Mouse (Mus musculus) bone marrow, adult 2 months (tissue): ENCODE measurements around the gene Phospho2. TPM values are rescaled to one million over a fixed set of nuclear protein-coding genes. Genes with fewer than 3 reads are reported as not detected.

ENCODE experiments used
- H3K27ac ChIP-seq: fragments of 200-500 bp; 2 replicates; pipeline ENCODE4 v1.5.1; 2012; ENCODE audit warnings: low read depth, mild to moderate bottlenecking, control low read depth, inconsistent platforms, low read length; ENCODE audit not compliant: control insufficient read depth, poor library complexity, insufficient read depth
- H3K4me1 ChIP-seq: fragments of 200-500 bp; 2 replicates; pipeline ENCODE4 v1.6.1; 2011; ENCODE audit warnings: low read length; ENCODE audit not compliant: control insufficient read depth, insufficient read depth
- H3K4me3 ChIP-seq: fragments of 200-500 bp; replicated peaks from 2 replicates; pipeline ENCODE3; 2011; ENCODE audit warnings: mild to moderate bottlenecking, low read depth, low read length, control low read depth; ENCODE audit not compliant: control insufficient read depth
- CTCF ChIP-seq: fragments of 200-500 bp; IDR thresholded peaks from 2 replicates; pipeline ENCODE4 v1.5.1; 2011; ENCODE audit warnings: low read length, control low read depth; ENCODE audit not compliant: control insufficient read depth, insufficient read depth
- POLR2A ChIP-seq: fragments of 200-500 bp; IDR thresholded peaks from 2 replicates; pipeline ENCODE4 v1.6.1; 2011; ENCODE audit warnings: low read depth, mild to moderate bottlenecking, control low read depth, low read length, borderline replicate concordance; ENCODE audit not compliant: control insufficient read depth
- WGBS: fragments of 180-500 bp; shearing (Covaris S2); methylation state at CpG from one replicate; pipeline ENCODE4 v1.1.7; 2018; 5-methylcytosine and 5-hydroxymethylcytosine counted together
- polyA plus RNA-seq: library from polyadenylated mRNA; stranded (reverse); fragments of >200 nt; gene quantifications from 2 replicates; pipeline ENCODE4 v1.2.4, GENCODE M21; 2011; ENCODE audit warnings: low replicate concordance; ENCODE audit not compliant: missing spikeins, insufficient read depth, insufficient read length

Gene Phospho2
- polyA plus RNA-seq, 1 experiment: 13.8 TPM

DNA sequence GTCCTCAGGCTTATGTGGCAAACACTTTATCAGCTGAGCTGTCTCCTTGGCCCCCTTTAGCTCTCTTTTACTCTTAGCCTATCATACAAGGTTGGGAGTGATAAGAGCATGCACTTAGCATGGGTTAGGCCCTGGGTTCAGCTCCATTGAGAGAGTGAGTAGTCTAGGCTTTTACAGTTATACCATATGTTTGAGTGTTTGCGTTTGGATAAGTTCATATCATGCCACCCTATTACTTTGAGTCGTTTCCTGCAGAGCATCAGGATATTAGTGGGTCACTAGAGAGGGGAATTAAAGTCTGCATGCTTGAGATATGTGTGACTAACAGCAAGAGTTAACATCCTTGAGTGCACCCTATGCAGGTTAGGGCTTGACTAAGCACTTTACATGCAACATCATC lies 40.3 kb downstream of the Phospho2 start:
- no peaks in the 10 kb centered on the region; the same call in 1 of the 2 replicates for H3K4me1 ChIP-seq
- no peak for TF ChIP-seq CTCF
- TF ChIP-seq POLR2A: no peak
- H3K4me3 ChIP-seq: no peak overlapping the region
- no peak overlapping the region for H3K27ac ChIP-seq
- WGBS: 63% methylated on average over 2 of the region's 2 CpGs

DNA sequence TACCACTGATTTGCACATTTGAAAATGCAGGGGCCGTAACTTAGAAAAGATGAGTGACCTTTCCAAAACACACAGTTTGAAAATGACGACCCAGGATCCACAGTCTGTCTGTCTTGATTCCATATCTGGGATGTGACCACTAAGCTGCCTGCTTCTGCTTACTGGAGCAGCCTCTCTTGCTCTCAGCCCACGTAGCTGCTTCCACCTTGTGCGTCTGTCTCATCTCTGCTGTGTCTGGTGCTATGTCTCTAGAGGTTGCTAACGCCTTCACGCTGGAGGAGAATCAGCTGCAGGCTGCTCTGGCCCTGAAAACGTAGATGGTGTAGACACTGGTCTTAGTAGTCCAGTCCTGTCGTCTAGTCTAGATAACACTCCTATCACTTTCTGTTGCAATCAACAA lies 40.7 kb downstream of the Phospho2 start:
- H3K4me1 ChIP-seq: no peaks in the 10 kb centered on the region; the same call in 1 of the 2 replicates
- no peak overlapping the region for H3K4me3 ChIP-seq
- 80% methylated on average over 8 of the region's 8 CpGs for WGBS
- no peak for TF ChIP-seq POLR2A
- TF ChIP-seq CTCF: no peak
- no peak overlapping the region for H3K27ac ChIP-seq

DNA sequence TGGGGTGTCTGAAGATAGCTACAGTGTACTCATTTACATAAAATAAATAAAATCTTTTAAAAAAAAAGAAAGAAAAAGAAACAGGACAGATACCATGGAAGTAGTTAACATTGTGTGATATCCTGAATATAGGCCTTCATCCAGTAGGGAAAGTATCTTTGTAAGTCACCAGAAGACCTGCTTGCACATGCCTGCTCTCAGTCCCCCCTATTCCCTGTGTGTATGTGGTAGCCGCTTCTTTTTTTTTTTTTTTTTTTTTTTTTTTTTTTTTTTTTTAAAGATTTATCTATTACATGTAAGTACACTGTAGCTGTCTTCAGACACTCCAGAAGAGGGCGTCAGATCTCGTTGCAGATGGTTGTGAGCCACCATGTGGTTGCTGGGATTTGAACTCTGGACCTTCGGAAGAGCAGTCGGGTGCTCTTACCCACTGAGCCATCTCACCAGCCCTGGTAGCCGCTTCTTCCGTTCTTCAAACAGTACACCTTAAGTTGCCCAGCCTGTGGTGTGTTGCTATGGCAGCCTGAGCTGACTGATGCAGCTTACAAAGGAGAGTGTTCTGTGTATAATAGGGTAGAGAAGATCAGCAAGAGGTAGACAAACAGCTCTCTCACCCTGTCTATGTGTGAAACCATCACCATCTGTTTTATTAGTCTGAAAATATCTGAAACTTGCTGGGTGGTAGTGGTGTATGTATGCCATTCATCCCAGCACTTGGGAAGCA lies 48.0 kb downstream of the Phospho2 start:
- TF ChIP-seq POLR2A: no peak
- no peak for TF ChIP-seq CTCF
- no peaks in the 10 kb centered on the region for H3K4me1 ChIP-seq
- 82% methylated on average over 7 of the region's 7 CpGs for WGBS
- H3K4me3 ChIP-seq: no peak overlapping the region
- no peak overlapping the region for H3K27ac ChIP-seq

DNA sequence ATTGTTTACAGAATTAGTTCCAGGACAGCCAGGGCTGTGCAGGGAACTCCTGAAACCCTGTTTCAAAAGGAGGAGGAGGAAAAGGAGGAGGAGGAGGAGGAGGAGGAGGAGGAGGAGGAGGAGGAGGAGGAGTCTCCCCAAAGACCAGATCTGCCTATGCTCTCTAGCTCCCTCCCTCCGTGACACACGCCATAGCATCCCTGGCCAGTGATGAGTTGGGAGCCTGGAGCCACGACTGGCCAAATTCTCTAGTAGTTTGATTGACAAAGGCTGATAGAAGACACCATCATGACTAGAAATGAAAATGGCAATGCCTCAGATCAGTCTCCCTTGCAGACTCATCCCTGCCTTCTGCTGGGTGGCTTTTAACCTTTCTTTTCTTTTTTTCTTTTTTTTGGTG lies 48.6 kb downstream of the Phospho2 start:
- 66% methylated on average over 3 of the region's 3 CpGs for WGBS

DNA sequence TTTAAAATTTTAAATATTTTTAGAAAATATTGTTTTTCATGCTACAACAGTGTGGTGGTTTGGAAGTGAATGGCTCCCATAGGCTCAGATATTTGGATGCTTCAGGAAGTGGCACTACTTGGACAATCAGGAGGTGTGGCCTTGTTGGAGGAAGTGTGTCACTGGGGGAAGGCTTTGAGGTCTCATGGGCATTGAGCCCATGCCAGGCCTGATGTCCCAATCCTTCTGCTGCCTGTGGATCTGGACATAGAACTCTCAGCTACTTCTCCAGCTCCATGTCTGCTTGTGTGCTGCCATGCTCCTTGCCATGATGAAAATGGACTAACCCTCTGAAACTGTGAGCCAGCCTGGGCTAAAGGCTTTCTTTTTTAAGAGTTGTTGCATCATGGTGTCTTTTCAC lies 49.3 kb downstream of the Phospho2 start:
- no peak overlapping the region for H3K27ac ChIP-seq
- no peaks in the 10 kb centered on the region for H3K4me1 ChIP-seq
- TF ChIP-seq POLR2A (no peak), CTCF (no peak)
- no peak overlapping the region for H3K4me3 ChIP-seq

More for the DNA sequence above, 48.6 kb downstream of the Phospho2 start:
- Histone ChIP-seq H3K4me3 (no peak overlapping the region), H3K4me1 (no peaks in the 10 kb centered on the region), H3K27ac (no peak overlapping the region)
- TF ChIP-seq POLR2A (no peak), CTCF (peak; percentile 34; the same call in 1 of the 2 replicates)

DNA sequence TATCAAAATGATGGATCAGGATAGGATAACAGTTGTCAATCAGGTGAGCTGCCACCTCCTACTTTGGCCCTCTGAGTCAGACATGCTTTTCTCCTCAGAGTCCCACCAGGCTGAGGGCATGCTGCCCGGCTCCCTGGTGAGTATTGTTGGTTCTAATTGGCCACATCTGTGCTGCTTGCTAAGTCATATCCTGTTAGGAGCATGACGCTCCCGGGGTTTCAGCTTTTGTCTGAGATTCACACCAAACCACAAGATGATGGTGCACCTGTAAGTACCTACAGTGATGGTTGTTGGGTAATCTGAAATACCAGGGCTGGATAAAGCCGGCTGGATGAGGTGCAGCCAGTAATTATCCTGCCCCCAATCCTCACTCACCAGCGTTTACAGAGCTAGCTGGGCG lies 50.8 kb downstream of the Phospho2 start:
- H3K4me3 ChIP-seq: no peak overlapping the region
- no peak overlapping the region for H3K27ac ChIP-seq
- no peak for TF ChIP-seq POLR2A
- no peak for TF ChIP-seq CTCF
- WGBS: 46% methylated on average over 6 of the region's 6 CpGs
- H3K4me1 ChIP-seq: no peaks in the 10 kb centered on the region

DNA sequence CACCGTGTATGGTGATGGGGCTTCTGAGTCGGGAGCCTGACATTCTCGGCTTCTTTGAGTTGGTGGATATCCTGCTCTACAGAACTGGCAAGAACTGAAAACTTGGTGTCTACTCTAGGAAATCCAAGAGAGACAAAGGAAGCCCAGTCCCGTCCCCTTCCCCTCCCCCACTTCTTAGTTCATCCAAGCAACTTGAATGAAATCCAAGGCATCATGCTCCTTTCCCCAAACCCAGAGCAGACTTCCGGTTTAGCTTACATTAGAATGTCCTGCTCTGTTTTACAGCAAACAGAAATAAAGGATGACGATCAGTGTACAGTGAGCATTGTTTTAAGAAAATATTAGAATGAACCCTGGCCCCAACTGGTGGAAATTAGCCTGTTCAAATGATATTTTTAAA lies 59.8 kb downstream of the Phospho2 start:
- H3K27ac ChIP-seq: no peak overlapping the region

More for the DNA sequence above, 59.8 kb downstream of the Phospho2 start:
- no peaks in the 10 kb centered on the region for H3K4me1 ChIP-seq
- H3K4me3 ChIP-seq: no peak overlapping the region
- 76% methylated on average over 6 of the region's 6 CpGs for WGBS
- TF ChIP-seq CTCF (no peak), POLR2A (no peak)

Other genes with a start within 250 kb of the Phospho2 start
- 0.35 TPM in 1 of 2 replicates, not detected in the other for gene Lrp2, start 203.6 kb upstream of the Phospho2 start, polyA plus RNA-seq
- 5.6 TPM in 1 of 2 replicates, not detected in the other for gene Bbs5, start 142.5 kb upstream of the Phospho2 start, polyA plus RNA-seq
- 0.60 TPM in 1 of 2 replicates, not detected in the other for gene Klhl41, start 119.5 kb upstream of the Phospho2 start, polyA plus RNA-seq
- 2.0 and 5.9 TPM in 2 replicates for gene Fastkd1, start 76.1 kb upstream of the Phospho2 start, polyA plus RNA-seq
- gene Ppig, start 67.1 kb upstream of the Phospho2 start, polyA plus RNA-seq: 43.1 and 83.4 TPM in 2 replicates
- 1.1 and 1.9 TPM in 2 replicates for gene Ccdc173, start within 50 bp of the Phospho2 start, polyA plus RNA-seq
- 4.9 and 6.2 TPM in 2 replicates for gene Klhl23, start 32.3 kb downstream of the Phospho2 start, polyA plus RNA-seq
- gene Ssb, start 71.9 kb downstream of the Phospho2 start, polyA plus RNA-seq: 186 and 240 TPM in 2 replicates
- gene Mettl5, start 96.0 kb downstream of the Phospho2 start, polyA plus RNA-seq: 8.8 and 10.8 TPM in 2 replicates
- 17.1 and 20.8 TPM in 2 replicates for gene Ubr3, start 107.6 kb downstream of the Phospho2 start, polyA plus RNA-seq
- not detected in 2 replicates for gene Myo3b, start 249.5 kb downstream of the Phospho2 start, polyA plus RNA-seq